Mouse (Mus musculus) lung, postnatal 0 days (tissue): ENCODE results near the gene Espnl. TPM values are rescaled to one million over a fixed set of nuclear protein-coding genes. Genes with fewer than 3 reads are reported as not detected.

Experiments
- ATAC-seq: fragments of 200-750 bp; cut with Nextera tagmentation; 2 replicates; pipeline ENCODE4 v1.8.0; 2017; ENCODE audit warnings: moderate library complexity
- DNase-seq: peaks from one replicate; pipeline ENCODE4 v3.0.0-alpha.2; 2016; ENCODE audit warnings: low spot score
- H3K27ac ChIP-seq: fragments of 300-500 bp; sonication (generic); 2 replicates; pipeline ENCODE4 v1.5.1; 2014; ENCODE audit warnings: antibody characterized with exemption, mild to moderate bottlenecking, low read length, mixed read lengths
- H3K27me3 ChIP-seq: fragments of 300-500 bp; sonication (generic); replicated peaks from 2 replicates; pipeline ENCODE4 v1.6.1; 2014; ENCODE audit warnings: low read length, mixed read lengths; ENCODE audit not compliant: insufficient read depth
- H3K36me3 ChIP-seq: fragments of 300-500 bp; sonication (generic); 2 replicates; pipeline ENCODE4 v1.6.1; 2014; ENCODE audit warnings: low read length, mixed read lengths; ENCODE audit not compliant: insufficient read depth
- H3K4me1 ChIP-seq: fragments of 300-500 bp; sonication (generic); 2 replicates; pipeline ENCODE4 v1.6.1; 2014; ENCODE audit warnings: antibody characterized with exemption, low read depth, low read length, mixed read lengths; ENCODE audit not compliant: insufficient read depth
- H3K4me2 ChIP-seq: fragments of 300-500 bp; sonication (generic); replicated peaks from 2 replicates; pipeline ENCODE4 v1.6.1; 2014; ENCODE audit warnings: low read depth, mild to moderate bottlenecking, low read length, moderate library complexity, mixed read lengths
- H3K4me3 ChIP-seq: fragments of 300-500 bp; sonication (generic); 2 replicates; pipeline ENCODE4 v1.5.1; 2014; ENCODE audit warnings: low read depth, low read length
- H3K9ac ChIP-seq: fragments of 300-500 bp; sonication (generic); replicated peaks from 2 replicates; pipeline ENCODE4 v1.6.1; 2014; ENCODE audit warnings: low read depth, mild to moderate bottlenecking
- H3K9me3 ChIP-seq: fragments of 300-500 bp; sonication (generic); 2 replicates; pipeline ENCODE4 v1.6.1; 2016; ENCODE audit warnings: low read length, mixed read lengths
- CTCF ChIP-seq: IDR thresholded peaks from 2 replicates; pipeline ENCODE4 v1.5.1; 2016; ENCODE audit warnings: antibody characterized with exemption, mild to moderate bottlenecking
- EP300 ChIP-seq: IDR thresholded peaks from 2 replicates; pipeline ENCODE4 v1.6.1; 2016; ENCODE audit warnings: antibody characterized with exemption, mild to moderate bottlenecking, control low read depth
- WGBS: fragments of 180-500 bp; shearing (Covaris S2); extraction: QIAGEN DNeasy Blood & Tissue Kit; methylation state at CpG from one replicate; pipeline ENCODE4 v1.1.7; 2014; 5-methylcytosine and 5-hydroxymethylcytosine counted together
- polyA plus RNA-seq: library from polyadenylated mRNA; unstranded; fragments of >200 nt; fragmentation: Nextera tagmentation; extraction: Ambion mirVana; gene quantifications from 2 replicates; pipeline ENCODE4 v1.2.1, GENCODE M21; 2015

Gene Espnl
- polyA plus RNA-seq, 1 experiment from 2014 or later: not detected

GRCm38 (mm10) chr1:91356105-91356504 is 34.2 kb downstream of the Espnl start:
- no peak overlapping the region for H3K4me3 ChIP-seq
- H3K36me3 ChIP-seq: no peaks in the 10 kb centered on the region
- H3K27me3 ChIP-seq: no peaks in the 10 kb centered on the region
- DNase-seq: no peak
- H3K9me3 ChIP-seq: no peaks in the 10 kb centered on the region
- no peak overlapping the region for H3K4me2 ChIP-seq
- ATAC-seq: 0 out of 2 replicates have a peak, but pooled peaks have one; percentile 16
- no peaks in the 10 kb centered on the region for H3K4me1 ChIP-seq
- no peak for TF ChIP-seq EP300
- 67% methylated on average over 11 of the region's 11 CpGs for WGBS
- H3K9ac ChIP-seq: no peak overlapping the region
- no peak overlapping the region for H3K27ac ChIP-seq

GRCm38 (mm10) chr1:91362113-91362512 is 40.2 kb downstream of the Espnl start:
- H3K4me1 ChIP-seq: no peaks in the 10 kb centered on the region
- H3K36me3 ChIP-seq: no peaks in the 10 kb centered on the region
- no peaks in the 10 kb centered on the region for H3K9me3 ChIP-seq
- ATAC-seq: no peak
- 73% methylated on average over 5 of the region's 5 CpGs for WGBS
- H3K27me3 ChIP-seq: no peaks in the 10 kb centered on the region
- no peak overlapping the region for H3K9ac ChIP-seq
- H3K4me2 ChIP-seq: no peak overlapping the region
- H3K4me3 ChIP-seq: no peak overlapping the region
- TF ChIP-seq EP300 (no peak), CTCF (no peak)
- no peak for DNase-seq
- H3K27ac ChIP-seq: no peak overlapping the region

GRCm38 (mm10) chr1:91364822-91365644 is 43.2 kb downstream of the Espnl start:
- TF ChIP-seq EP300: no peak
- no peak for TF ChIP-seq CTCF
- no peak overlapping the region for H3K4me3 ChIP-seq
- H3K4me2 ChIP-seq: no peak overlapping the region
- H3K4me1 ChIP-seq: no peaks in the 10 kb centered on the region
- WGBS: 89% methylated on average over 16 of the region's 16 CpGs
- no peaks in the 10 kb centered on the region for H3K9me3 ChIP-seq
- no peak overlapping the region for H3K27ac ChIP-seq
- no peak overlapping the region for H3K9ac ChIP-seq
- no peaks in the 10 kb centered on the region for H3K36me3 ChIP-seq
- DNase-seq (no peak), ATAC-seq (no peak)
- H3K27me3 ChIP-seq: no peaks in the 10 kb centered on the region

GRCm38 (mm10) chr1:91365816-91366214 is 43.9 kb downstream of the Espnl start:
- Histone ChIP-seq H3K4me1 (no peaks in the 10 kb centered on the region), H3K4me2 (peak overlapping the region; percentile 84), H3K27me3 (no peaks in the 10 kb centered on the region), H3K4me3 (peak overlapping the region; percentile 34), H3K9me3 (no peaks in the 10 kb centered on the region), H3K27ac (no peak overlapping the region), H3K9ac (no peak overlapping the region; the same call in 1 of the 2 replicates), H3K36me3 (peaks cover 5% of the 10 kb centered on the region; the same call in 1 of the 2 replicates)
- 20% methylated on average over 8 of the region's 8 CpGs for WGBS
- ATAC-seq (peak; percentile 44), DNase-seq (peak; percentile 37)
- TF ChIP-seq EP300 (no peak), CTCF (no peak)

- 4% methylated on average over 42 of the region's 68 CpGs for WGBS
- ATAC-seq: peak; percentile 75
- Histone ChIP-seq H3K9ac (peak within 1 kb of the TSS; percentile 29), H3K4me1 (no peaks in the 10 kb centered on the region), H3K27ac (no peak within 1 kb of the TSS), H3K4me3 (peak within 1 kb of the TSS; percentile 34), H3K36me3 (peaks cover 9% of the 10 kb centered on the region), H3K9me3 (no peaks in the 10 kb centered on the region), H3K27me3 (no peaks in the 10 kb centered on the region), H3K4me2 (peak within 1 kb of the TSS; percentile 84)
- TF ChIP-seq EP300 (no peak), CTCF (peak; percentile 88)
- peak; percentile 76 for DNase-seq
Measured at GRCm38 (mm10) chr1:91366215-91367108, 44.6 kb downstream of the Espnl start, which contains the start of gene Erfe. Erfe (plus strand) TSS chr1:91366430.

- Histone ChIP-seq H3K4me2 (no peak overlapping the region), H3K4me3 (no peak overlapping the region), H3K9me3 (no peaks in the 10 kb centered on the region), H3K27ac (no peak overlapping the region), H3K27me3 (no peaks in the 10 kb centered on the region), H3K36me3 (peaks cover 15% of the 10 kb centered on the region), H3K4me1 (no peaks in the 10 kb centered on the region), H3K9ac (no peak overlapping the region)
- ATAC-seq (no peak), DNase-seq (no peak)
- no peak for TF ChIP-seq CTCF
- TF ChIP-seq EP300: no peak
- WGBS: 98% methylated on average over 3 of the region's 3 CpGs
Measured at GRCm38 (mm10) chr1:91367295-91367694, 45.4 kb downstream of the Espnl start.
